Mouse (Mus musculus) kidney, adult 2 months (tissue): ENCODE measurements around the gene Pank3.

Experiments used
- CTCF ChIP-seq: fragments of 200-500 bp; conservative IDR thresholded peaks from 2 replicates; pipeline ENCODE4 v1.5.1; 2011; ENCODE audit warnings: low read depth, mild to moderate bottlenecking, control low read depth, low read length, moderate library complexity, mixed read lengths; ENCODE audit not compliant: insufficient read depth, insufficient read length
- POLR2A ChIP-seq: fragments of 200-500 bp; IDR thresholded peaks from one replicate; pipeline ENCODE4 v1.6.1; 2011; ENCODE audit warnings: low read depth, low read length, control low read depth

GRCm38 (mm10) chr11:35788443-35788842, 19.2 kb downstream of the Pank3 start:
- TF ChIP-seq POLR2A (no peak), CTCF (no peak)
